ENCODE assay signal across 9 mouse cellular contexts in genomic region chr12:16618512-16619274, GRCm38 (mm10). TPM values are rescaled to one million over a fixed set of nuclear protein-coding genes. Genes with fewer than 3 reads are reported as not detected.
DNase-seq lines count a peak whose midpoint lies in the region; ATAC-seq and TF ChIP-seq lines count a peak whose summit lies in the region.
"Had no signal": no experiment of that assay in that cellular context is flagged by ENCODE, and none has a peak within 500 bp of the region (broad histone marks: within the 10 kb centered on the region; RNA-seq: fewer than 3 reads in every experiment).

No protein-coding gene starts in this region.

- H3K27ac ChIP-seq in hindbrain, embryonic 11.5 days (ENCODE audit: low read depth, low read length): no peak overlapping the region
- H3K27ac ChIP-seq in liver, postnatal 0 days (ENCODE audit: low read depth): peak overlapping the region; percentile 93

- no peaks in the 10 kb centered on the region for H3K27me3 ChIP-seq in hindbrain, embryonic 11.5 days (ENCODE audit: control insufficient read depth, insufficient read depth, low read length)
- no peaks in the 10 kb centered on the region for H3K27me3 ChIP-seq in liver, postnatal 0 days (ENCODE audit: insufficient read depth, low read length)

- peak; percentile 59 for DNase-seq in 3134 (ENCODE audit: extremely low read depth, insufficient read length, low spot score)
- peak; percentile 44 for DNase-seq in cerebellum, adult 9-10 months
- DNase-seq in frontal cortex, postnatal 10 days (ENCODE audit: low spot score in 2 of 2): peak; percentile 50 to 59
- peak; percentile 70 for DNase-seq in hindbrain, embryonic 11.5 days (ENCODE audit: low spot score)
- peak; percentile 11 for DNase-seq in layer of hippocampus, adult 9-10 months (ENCODE audit: low spot score)
- peak; percentile 86 for DNase-seq in liver, postnatal 0 days
- DNase-seq in ovary, postnatal 36 days (ENCODE audit: low spot score): peak; percentile 84

- TF ChIP-seq CTCF in liver, postnatal 0 days (IDR thresholded peaks at IDR 0.05; ENCODE audit: low read depth): no peak

- peak; percentile 86 for ATAC-seq in hindbrain, embryonic 11.5 days (ENCODE audit: low FRiP score)
- ATAC-seq in liver, postnatal 0 days: peak; percentile 88
- ATAC-seq in erythroid progenitor cell, adult 5-6 weeks (replicated peaks; ENCODE audit: low FRiP score, poor library complexity, severe bottlenecking): no peak

- H3K9me3 ChIP-seq in hindbrain, embryonic 11.5 days (ENCODE audit: control insufficient read depth, low read length): no peaks in the 10 kb centered on the region
- H3K9me3 ChIP-seq in liver, postnatal 0 days (ENCODE audit: low read length): no peaks in the 10 kb centered on the region

- no peak overlapping the region for H3K9ac ChIP-seq in hindbrain, embryonic 11.5 days (ENCODE audit: low read depth, low read length)
- H3K9ac ChIP-seq in liver, postnatal 0 days (replicated peaks): no peak overlapping the region

- 24% methylated on average over 12 of the region's 12 CpGs for WGBS in hindbrain, embryonic 11.5 days
- WGBS in liver, postnatal 0 days (ENCODE audit: insufficient replicate concordance): 45% methylated on average over 12 of the region's 12 CpGs

- no peaks in the 10 kb centered on the region for H3K4me1 ChIP-seq in hindbrain, embryonic 11.5 days (replicated peaks; ENCODE audit: control insufficient read depth, insufficient read depth, low read length)
- peaks cover 14% of the 10 kb centered on the region for H3K4me1 ChIP-seq in liver, postnatal 0 days (ENCODE audit: insufficient read depth)

- no peaks in the 10 kb centered on the region for H3K36me3 ChIP-seq in hindbrain, embryonic 11.5 days (ENCODE audit: control insufficient read depth, insufficient read depth, low read length)
- no peaks in the 10 kb centered on the region for H3K36me3 ChIP-seq in liver, postnatal 0 days (replicated peaks; ENCODE audit: insufficient read depth, low read length)

- TF ChIP-seq EP300 in liver, postnatal 0 days (IDR thresholded peaks at IDR 0.05; ENCODE audit: low read depth): peak; percentile 93

- H3K4me3 ChIP-seq in hindbrain, embryonic 11.5 days (ENCODE audit: low read depth, low read length): no peak overlapping the region
- no peak overlapping the region for H3K4me3 ChIP-seq in liver, postnatal 0 days (ENCODE audit: low read depth, low read length)

- no peak overlapping the region for H3K4me2 ChIP-seq in hindbrain, embryonic 11.5 days (replicated peaks; ENCODE audit: low read depth, low read length)
- H3K4me2 ChIP-seq in liver, postnatal 0 days (ENCODE audit: low read depth, low read length): no peak overlapping the region

RNA-seq across cellular contexts. Expression of gene Lpin1, which starts 7.9 kb away (rescaled TPM):
- polyA plus RNA-seq in hindbrain, embryonic 11.5 days (2014; fragmentation: Nextera tagmentation; extraction: Ambion mirVana): 11.0 and 13.3 TPM in 2 replicates
- polyA plus RNA-seq in liver, postnatal 0 days (2015; fragmentation: Nextera tagmentation; extraction: Ambion mirVana): 4.6 and 14.3 TPM in 2 replicates
- total RNA-seq in erythroid progenitor cell, adult 5-6 weeks (2015; ENCODE audit: low replicate concordance): 10.1 and 10.9 TPM in 2 replicates
- 12.2 and 20.9 TPM in 2 replicates for total RNA-seq in erythroid progenitor cell, adult 5-6 weeks (2017; ENCODE audit: low replicate concordance)

RNA-seq across cellular contexts. Expression of gene Ntsr2, which starts 34.5 kb away (rescaled TPM):
- 0.09 TPM in 1 of 2 replicates, not detected in the other for polyA plus RNA-seq in hindbrain, embryonic 11.5 days (2014; fragmentation: Nextera tagmentation; extraction: Ambion mirVana)
- polyA plus RNA-seq in liver, postnatal 0 days (2015; fragmentation: Nextera tagmentation; extraction: Ambion mirVana): not detected in 2 replicates
- not detected in 2 replicates for total RNA-seq in erythroid progenitor cell, adult 5-6 weeks (2015; ENCODE audit: low replicate concordance)
- not detected in 2 replicates for total RNA-seq in erythroid progenitor cell, adult 5-6 weeks (2017; ENCODE audit: low replicate concordance)
- polyA plus RNA-seq: C2C12 had no signal

Comparison
In these comparisons a context has a peak if more than half of its experiments do, and no peak if none do; other contexts are left out.
1. DNase-seq: peak in every context shown above with its lines; median percentile 86 in liver, postnatal 0 days; 84 in ovary, postnatal 36 days; 70 in hindbrain, embryonic 11.5 days; 59 in 3134; 54 in frontal cortex, postnatal 10 days; 44 in cerebellum, adult 9-10 months; 11 in layer of hippocampus, adult 9-10 months.